Mouse (Mus musculus) CD4-positive naive resting alpha-beta T cell, adult 57 days (primary cell): Measurements from ENCODE around the gene Myf5. TPM values are rescaled to one million over a fixed set of nuclear protein-coding genes. Genes with fewer than 3 reads are reported as not detected.

Source experiments
- total RNA-seq: library from RNA; stranded (reverse); gene quantifications from one replicate; pipeline ENCODE4 v1.2.4, GENCODE M21; 2023

Gene Myf5
- total RNA-seq: not detected

GRCm38 (mm10) chr10:107485870-107486269 lies at the start of gene Myf5:
Gene Myf5 (minus strand): TSS chr10:107486134.

GRCm38 (mm10) chr10:107494568-107494967 lies 8.6 kb upstream of the Myf5 start, which contains the start of gene Myf6:
Gene Myf6 (minus strand): TSS chr10:107494737.

Other genes with a start within 250 kb of the Myf5 start
- not detected for gene Lin7a, start 214.4 kb downstream of the Myf5 start, total RNA-seq
- not detected for gene Myf6, start 8.6 kb upstream of the Myf5 start, total RNA-seq
- 0.18 TPM for gene Ptprq, start 233.9 kb upstream of the Myf5 start, total RNA-seq